Mouse (Mus musculus): ENCODE data around the gene Uap1l1. TPM values are rescaled to one million over a fixed set of nuclear protein-coding genes. Genes with fewer than 3 reads are reported as not detected.
A peak's percentile ranks its signal among the peaks of the same experiment; 100 is the strongest.

The Uap1l1 gene
- polyA plus RNA-seq, 1 experiment from 2014 or later, result 4.1 TPM

GRCm38 (mm10) chr2:25399051-25399450, 33.6 kb upstream of the Uap1l1 start, which contains the start of gene Npdc1:
Gene Npdc1 (plus strand): TSS chr2:25399351.
- H3K9me3 ChIP-seq (ENCODE audit: control insufficient read depth, low read length), result no peaks in the 10 kb centered on the region
- peaks cover 63% of the 10 kb centered on the region for H3K27me3 ChIP-seq (ENCODE audit: control insufficient read depth, insufficient read depth, low read length)
- H3K9ac ChIP-seq (ENCODE audit: low read depth, low read length), result no peak within 1 kb of the TSS
- WGBS, result 62% methylated on average over 8 of the region's 8 CpGs
- H3K27ac ChIP-seq (ENCODE audit: low read depth, low read length), result no peak within 1 kb of the TSS
- H3K4me2 ChIP-seq (replicated peaks; ENCODE audit: low read depth, low read length), result no peak within 1 kb of the TSS
- no peak for ATAC-seq (ENCODE audit: low FRiP score)
- no peaks in the 10 kb centered on the region for H3K36me3 ChIP-seq (ENCODE audit: control insufficient read depth, insufficient read depth, low read length)
- H3K4me1 ChIP-seq (replicated peaks; ENCODE audit: control insufficient read depth, insufficient read depth, low read length), result peaks cover 5% of the 10 kb centered on the region; the same call in 1 of the 2 replicates
- DNase-seq (ENCODE audit: low spot score), result no peak
- no peak within 1 kb of the TSS for H3K4me3 ChIP-seq (ENCODE audit: low read depth, low read length)

- Histone ChIP-seq H3K9me3 (ENCODE audit: control insufficient read depth, low read length) (no peaks in the 10 kb centered on the region), H3K4me3 (ENCODE audit: low read depth, low read length) (no peak overlapping the region), H3K4me1 (replicated peaks; ENCODE audit: control insufficient read depth, insufficient read depth, low read length) (peaks cover 5% of the 10 kb centered on the region; the same call in 1 of the 2 replicates), H3K4me2 (replicated peaks; ENCODE audit: low read depth, low read length) (no peak overlapping the region), H3K27ac (ENCODE audit: low read depth, low read length) (no peak overlapping the region), H3K36me3 (ENCODE audit: control insufficient read depth, insufficient read depth, low read length) (no peaks in the 10 kb centered on the region), H3K9ac (ENCODE audit: low read depth, low read length) (no peak overlapping the region), H3K27me3 (ENCODE audit: control insufficient read depth, insufficient read depth, low read length) (peaks cover 61% of the 10 kb centered on the region)
- ATAC-seq (ENCODE audit: low FRiP score) (no peak), DNase-seq (ENCODE audit: low spot score) (no peak)
- 90% methylated on average over 7 of the region's 7 CpGs for WGBS
Measured at GRCm38 (mm10) chr2:25398065-25398464, 32.6 kb upstream of the Uap1l1 start.

GRCm38 (mm10) chr2:25397010-25397409, 31.5 kb upstream of the Uap1l1 start:
- Histone ChIP-seq H3K27me3 (ENCODE audit: control insufficient read depth, insufficient read depth, low read length) (peaks cover 61% of the 10 kb centered on the region), H3K4me1 (replicated peaks; ENCODE audit: control insufficient read depth, insufficient read depth, low read length) (peaks cover 5% of the 10 kb centered on the region; the same call in 1 of the 2 replicates), H3K4me3 (ENCODE audit: low read depth, low read length) (no peak overlapping the region), H3K9me3 (ENCODE audit: control insufficient read depth, low read length) (no peaks in the 10 kb centered on the region), H3K4me2 (replicated peaks; ENCODE audit: low read depth, low read length) (no peak overlapping the region), H3K27ac (ENCODE audit: low read depth, low read length) (no peak overlapping the region), H3K36me3 (ENCODE audit: control insufficient read depth, insufficient read depth, low read length) (no peaks in the 10 kb centered on the region), H3K9ac (ENCODE audit: low read depth, low read length) (no peak overlapping the region)
- DNase-seq (ENCODE audit: low spot score) (no peak), ATAC-seq (ENCODE audit: low FRiP score) (no peak)
- 57% methylated on average over 1 of the region's 1 CpGs for WGBS

- DNase-seq (ENCODE audit: low spot score), result no peak
- no peak overlapping the region for H3K4me2 ChIP-seq (replicated peaks; ENCODE audit: low read depth, low read length)
- no peak overlapping the region for H3K4me3 ChIP-seq (ENCODE audit: low read depth, low read length)
Measured at GRCm38 (mm10) chr2:25396597-25396983, 31.1 kb upstream of the Uap1l1 start.

GRCm38 (mm10) chr2:25395721-25396596, 30.5 kb upstream of the Uap1l1 start, which contains the start of gene Entpd2:
Gene Entpd2 (plus strand): TSS chr2:25395874.
- DNase-seq (ENCODE audit: low spot score) (peak; percentile 48), ATAC-seq (ENCODE audit: low FRiP score) (no peak)
- peaks cover 5% of the 10 kb centered on the region; the same call in 1 of the 2 replicates for H3K4me1 ChIP-seq (replicated peaks; ENCODE audit: control insufficient read depth, insufficient read depth, low read length)
- H3K9ac ChIP-seq (ENCODE audit: low read depth, low read length), result peak within 1 kb of the TSS; percentile 44; the same call in 1 of the 2 replicates
- no peaks in the 10 kb centered on the region for H3K36me3 ChIP-seq (ENCODE audit: control insufficient read depth, insufficient read depth, low read length)
- H3K27me3 ChIP-seq (ENCODE audit: control insufficient read depth, insufficient read depth, low read length), result peaks cover 57% of the 10 kb centered on the region
- no peak within 1 kb of the TSS for H3K27ac ChIP-seq (ENCODE audit: low read depth, low read length)
- H3K9me3 ChIP-seq (ENCODE audit: control insufficient read depth, low read length), result no peaks in the 10 kb centered on the region
- peak within 1 kb of the TSS; percentile 34 for H3K4me3 ChIP-seq (ENCODE audit: low read depth, low read length)
- H3K4me2 ChIP-seq (replicated peaks; ENCODE audit: low read depth, low read length), result peak within 1 kb of the TSS; percentile 71
- 2% methylated on average over 54 of the region's 57 CpGs for WGBS

More at GRCm38 (mm10) chr2:25396597-25396983, 31.1 kb upstream of the Uap1l1 start:
- no peaks in the 10 kb centered on the region for H3K9me3 ChIP-seq (ENCODE audit: control insufficient read depth, low read length)
- WGBS, result 27% methylated on average over 3 of the region's 3 CpGs
- H3K27me3 ChIP-seq (ENCODE audit: control insufficient read depth, insufficient read depth, low read length), result peaks cover 61% of the 10 kb centered on the region
- no peak overlapping the region for H3K9ac ChIP-seq (ENCODE audit: low read depth, low read length)
- H3K27ac ChIP-seq (ENCODE audit: low read depth, low read length), result no peak overlapping the region
- peaks cover 5% of the 10 kb centered on the region; the same call in 1 of the 2 replicates for H3K4me1 ChIP-seq (replicated peaks; ENCODE audit: control insufficient read depth, insufficient read depth, low read length)
- H3K36me3 ChIP-seq (ENCODE audit: control insufficient read depth, insufficient read depth, low read length), result no peaks in the 10 kb centered on the region
- no peak for ATAC-seq (ENCODE audit: low FRiP score)

GRCm38 (mm10) chr2:25394281-25395221, 29.1 kb upstream of the Uap1l1 start:
- H3K4me1 ChIP-seq (replicated peaks; ENCODE audit: control insufficient read depth, insufficient read depth, low read length), result peaks cover 5% of the 10 kb centered on the region; the same call in 1 of the 2 replicates
- H3K9ac ChIP-seq (ENCODE audit: low read depth, low read length), result no peak overlapping the region
- no peaks in the 10 kb centered on the region for H3K9me3 ChIP-seq (ENCODE audit: control insufficient read depth, low read length)
- ATAC-seq (ENCODE audit: low FRiP score) (no peak), DNase-seq (ENCODE audit: low spot score) (no peak)
- 32% methylated on average over 3 of the region's 3 CpGs for WGBS
- H3K27me3 ChIP-seq (ENCODE audit: control insufficient read depth, insufficient read depth, low read length), result peaks cover 45% of the 10 kb centered on the region
- no peaks in the 10 kb centered on the region for H3K36me3 ChIP-seq (ENCODE audit: control insufficient read depth, insufficient read depth, low read length)
- no peak overlapping the region for H3K27ac ChIP-seq (ENCODE audit: low read depth, low read length)
- H3K4me2 ChIP-seq (replicated peaks; ENCODE audit: low read depth, low read length), result no peak overlapping the region
- no peak overlapping the region for H3K4me3 ChIP-seq (ENCODE audit: low read depth, low read length)

- ATAC-seq (ENCODE audit: low FRiP score) (no peak), DNase-seq (ENCODE audit: low spot score) (no peak)
- Histone ChIP-seq H3K27ac (ENCODE audit: low read depth, low read length) (no peak overlapping the region), H3K27me3 (ENCODE audit: control insufficient read depth, insufficient read depth, low read length) (peaks cover 19% of the 10 kb centered on the region), H3K9me3 (ENCODE audit: control insufficient read depth, low read length) (no peaks in the 10 kb centered on the region), H3K4me2 (replicated peaks; ENCODE audit: low read depth, low read length) (no peak overlapping the region), H3K4me1 (replicated peaks; ENCODE audit: control insufficient read depth, insufficient read depth, low read length) (peaks cover 5% of the 10 kb centered on the region; the same call in 1 of the 2 replicates), H3K4me3 (ENCODE audit: low read depth, low read length) (no peak overlapping the region), H3K36me3 (ENCODE audit: control insufficient read depth, insufficient read depth, low read length) (no peaks in the 10 kb centered on the region), H3K9ac (ENCODE audit: low read depth, low read length) (no peak overlapping the region)
- 68% methylated on average over 5 of the region's 5 CpGs for WGBS
Measured at GRCm38 (mm10) chr2:25391266-25391665, 25.8 kb upstream of the Uap1l1 start.

GRCm38 (mm10) chr2:25384492-25384891, 19.0 kb upstream of the Uap1l1 start:
- Histone ChIP-seq H3K27ac (ENCODE audit: low read depth, low read length) (no peak overlapping the region), H3K9ac (ENCODE audit: low read depth, low read length) (no peak overlapping the region), H3K4me3 (ENCODE audit: low read depth, low read length) (no peak overlapping the region), H3K4me1 (replicated peaks; ENCODE audit: control insufficient read depth, insufficient read depth, low read length) (no peaks in the 10 kb centered on the region), H3K36me3 (ENCODE audit: control insufficient read depth, insufficient read depth, low read length) (no peaks in the 10 kb centered on the region), H3K27me3 (ENCODE audit: control insufficient read depth, insufficient read depth, low read length) (no peaks in the 10 kb centered on the region), H3K4me2 (replicated peaks; ENCODE audit: low read depth, low read length) (no peak overlapping the region), H3K9me3 (ENCODE audit: control insufficient read depth, low read length) (no peaks in the 10 kb centered on the region)
- 79% methylated on average over 5 of the region's 5 CpGs for WGBS
- no peak for DNase-seq (ENCODE audit: low spot score)
- no peak for ATAC-seq (ENCODE audit: low FRiP score)

All from hindbrain, embryonic 11.5 days (tissue).